Mouse (Mus musculus) ES-Bruce4 (cell line): Measurements from ENCODE around the gene Pik3r5.

Experiments used
- CTCF ChIP-seq: IDR thresholded peaks from one replicate; pipeline ENCODE4 v1.8.1; 2011; ENCODE audit warnings: low read depth, low read length
- EP300 ChIP-seq: IDR thresholded peaks from 2 replicates; pipeline ENCODE4 v1.6.1; 2011; ENCODE audit warnings: low read depth, low read length; ENCODE audit not compliant: insufficient read depth
- POLR2A ChIP-seq: IDR thresholded peaks from one replicate; pipeline ENCODE4 v1.8.1; 2011; ENCODE audit warnings: low read length; ENCODE audit not compliant: insufficient read depth

DNA sequence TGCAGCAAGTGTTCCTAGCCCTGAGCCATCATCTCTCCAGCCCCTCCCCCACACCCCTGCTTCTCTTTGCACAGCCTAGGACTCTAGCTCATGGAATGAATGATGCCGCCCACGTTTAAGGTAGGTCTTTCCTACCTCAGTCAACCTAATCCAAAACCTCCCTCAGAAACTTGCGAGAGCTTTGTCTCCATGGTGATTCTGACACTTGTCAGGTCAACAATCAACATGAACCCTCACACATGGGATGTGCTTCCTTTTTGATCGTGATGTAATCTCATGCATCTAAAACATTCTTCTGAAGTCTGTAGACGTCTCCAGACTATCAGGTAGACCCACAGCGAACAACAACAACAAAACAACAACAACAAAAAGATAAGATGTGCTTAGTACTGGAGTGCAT lies 21.4 kb downstream of the Pik3r5 start:
- TF ChIP-seq CTCF (no peak), EP300 (no peak), POLR2A (no peak)
